Mouse (Mus musculus) monocyte, adult 2 months (primary cell): Measurements from ENCODE around the gene Slc22a4.

Experiments used
- DNase-seq, 2 experiments: peaks; one replicate each; pipeline ENCODE4 v3.0.0; 2022; ENCODE audit warnings: low spot score in 2 of 2, low read depth in 1 of 2

The Slc22a4 gene

DNA sequence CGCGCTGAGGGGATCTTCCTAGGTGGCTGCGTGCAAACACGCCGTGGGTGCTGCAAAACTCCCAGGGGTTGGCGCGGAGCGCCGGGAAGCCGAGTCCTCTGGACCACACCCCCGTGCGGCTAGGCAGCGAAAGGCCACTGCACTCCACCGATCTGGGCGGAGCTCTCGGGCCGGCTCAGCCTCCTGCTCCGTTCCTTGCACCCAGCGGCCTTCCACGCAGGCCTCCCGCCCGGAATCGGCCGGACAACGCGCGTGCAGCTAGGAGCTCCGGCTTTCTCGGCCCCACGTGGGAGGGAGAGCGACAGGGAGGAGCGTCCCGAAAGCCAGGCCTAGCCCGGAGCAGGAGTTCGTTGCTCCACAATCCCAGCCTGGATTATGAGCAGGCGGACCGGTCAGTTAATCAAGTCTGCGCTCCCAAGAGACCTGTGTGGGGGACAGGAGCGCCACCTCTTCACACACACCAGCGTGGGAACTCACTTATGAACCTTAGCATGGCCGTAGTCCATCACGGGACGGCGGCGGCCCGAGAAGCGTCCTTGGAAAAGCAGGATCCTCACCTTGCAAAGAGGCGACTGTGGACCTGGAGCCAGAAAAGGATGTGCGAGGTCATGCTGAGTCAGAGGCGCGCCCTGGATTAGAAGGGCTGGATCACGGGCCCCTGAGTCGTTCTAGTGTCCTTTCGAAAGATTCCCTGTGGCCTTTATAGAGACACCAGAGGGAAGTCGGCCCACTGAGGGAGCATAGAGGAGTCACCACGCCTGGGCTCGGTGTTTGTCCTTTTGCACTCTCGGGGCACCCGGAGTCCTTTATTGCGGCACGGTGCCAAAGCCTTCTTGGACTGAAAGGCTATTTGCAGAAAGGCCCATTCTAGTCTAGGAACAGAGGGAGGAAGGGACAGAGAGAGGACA lies at the start of gene Slc22a4:
Gene Slc22a4, minus strand, starts transcription at position 47 of the 908 bp plus-strand sequence.
- peak; percentile 61 to 64 for DNase-seq

- DNase-seq, result no peak
Measured at GRCm38 (mm10) chr11:54076101-54076500, 48.2 kb upstream of the Slc22a4 start.

DNA sequence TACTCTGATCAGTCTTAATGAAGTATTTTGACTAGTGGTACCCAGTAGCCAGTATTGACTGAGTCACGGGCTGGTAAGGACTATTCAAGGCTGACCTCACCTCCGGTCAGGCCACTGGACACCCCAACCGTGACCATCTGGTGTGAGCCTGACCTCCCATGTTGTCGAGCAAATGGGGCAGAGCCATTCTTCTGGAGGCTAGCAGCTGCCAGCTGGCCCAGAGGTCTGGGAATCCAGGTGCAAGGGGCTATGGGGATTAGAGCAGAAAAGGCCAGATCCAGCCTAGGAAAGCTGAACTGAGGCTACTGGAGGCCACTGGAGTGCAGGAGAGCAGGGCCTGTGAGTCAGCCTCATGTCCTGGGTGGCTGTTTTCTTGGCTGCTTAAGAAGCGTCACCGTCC lies 47.5 kb upstream of the Slc22a4 start:
- DNase-seq, result no peak

DNA sequence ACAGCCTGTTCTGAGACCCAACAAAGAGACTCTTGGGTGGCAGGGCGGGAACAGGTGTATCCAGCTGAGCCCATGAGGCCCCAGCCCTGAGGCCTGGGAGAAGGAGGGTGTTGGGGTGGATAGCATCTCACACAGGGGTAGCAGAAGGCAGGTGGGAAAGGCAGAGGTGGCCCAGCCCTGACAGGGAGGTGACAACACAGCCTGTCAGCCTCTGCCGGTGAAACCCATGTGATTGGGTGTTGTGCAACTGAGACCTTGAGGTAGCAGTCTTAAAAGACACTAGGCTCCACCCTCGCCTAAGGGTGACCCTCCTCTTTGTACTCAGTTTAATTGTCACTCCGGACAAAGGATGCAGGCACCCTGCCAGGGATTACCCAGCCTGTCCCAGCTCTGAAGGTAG lies 45.4 kb upstream of the Slc22a4 start:
- no peak for DNase-seq

DNA sequence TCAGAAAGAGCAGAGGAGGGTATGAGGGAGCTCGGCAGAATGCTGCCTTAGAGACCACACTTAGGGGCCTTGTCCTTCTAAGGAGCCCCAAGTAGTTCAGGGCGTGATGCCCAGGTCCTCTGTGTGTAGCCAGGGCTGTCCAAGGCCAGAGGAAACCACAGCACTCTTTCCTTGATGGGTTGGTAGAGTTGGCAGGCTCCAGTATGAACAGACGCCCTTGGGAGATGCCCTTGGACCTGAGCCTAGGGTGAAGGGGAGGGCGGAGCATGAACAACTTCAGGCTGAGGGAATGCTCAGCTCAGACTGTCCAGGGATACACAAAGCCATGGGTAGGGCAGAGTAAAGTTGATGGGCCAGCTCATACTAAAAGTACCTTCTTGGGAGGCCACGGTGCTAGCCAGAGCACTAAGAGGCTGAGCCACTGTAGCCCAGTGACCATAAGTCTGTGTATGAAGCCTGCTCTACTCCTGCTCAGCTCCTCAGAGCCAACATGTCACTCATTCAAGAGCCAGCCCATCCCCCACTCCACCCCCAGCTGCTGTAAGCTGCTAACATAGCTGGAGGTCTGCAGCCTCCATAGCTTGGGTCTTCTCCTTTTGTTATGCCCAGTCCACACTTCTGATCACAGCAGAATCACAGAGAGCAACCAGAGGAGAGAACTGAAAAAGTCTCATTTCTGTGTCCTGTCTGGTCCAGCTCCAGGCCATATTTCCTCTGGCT lies 44.0 kb upstream of the Slc22a4 start:
- DNase-seq, result no peak

- peak in 1 of 2 experiments; percentile 15 for DNase-seq
Measured at GRCm38 (mm10) chr11:54068520-54069371, 40.9 kb upstream of the Slc22a4 start, which contains the start of gene Pdlim4. Pdlim4 (minus strand) TSS chr11:54069014.

- DNase-seq, result no peak
Measured at GRCm38 (mm10) chr11:54067996-54068519, 40.2 kb upstream of the Slc22a4 start.

DNA sequence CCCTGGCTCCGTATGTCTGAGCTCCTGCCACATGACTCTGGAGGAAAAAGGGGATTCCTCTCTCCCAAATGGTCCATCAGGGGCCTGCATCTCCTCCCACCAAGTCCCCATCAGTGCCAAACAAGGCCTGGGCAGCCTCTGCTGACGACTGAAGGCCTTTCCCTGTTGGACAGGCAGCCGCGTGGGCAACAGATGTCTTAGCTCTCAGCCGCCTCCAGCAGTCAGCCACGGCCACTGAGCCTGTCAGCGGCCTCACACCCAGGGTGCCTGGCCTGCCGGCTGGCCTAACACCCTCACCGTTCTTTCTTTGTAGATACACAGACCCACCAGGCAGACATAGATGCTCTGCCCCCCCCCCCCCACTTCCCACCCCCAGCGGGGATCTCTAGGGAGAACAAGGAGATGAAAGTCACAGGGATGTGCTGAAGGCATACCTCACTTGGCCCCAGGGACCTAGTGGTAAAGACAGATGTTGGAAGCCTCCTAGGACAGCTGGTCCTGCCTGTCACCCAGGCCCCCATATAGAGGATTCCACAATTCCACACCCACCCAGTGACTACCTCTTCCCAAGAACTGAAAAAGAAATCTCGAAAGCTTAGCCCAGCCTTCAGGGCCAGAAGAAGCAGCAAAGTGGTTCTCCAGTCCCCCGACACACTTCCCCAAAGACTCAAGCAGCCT lies 39.6 kb upstream of the Slc22a4 start:
- DNase-seq, result no peak

DNA sequence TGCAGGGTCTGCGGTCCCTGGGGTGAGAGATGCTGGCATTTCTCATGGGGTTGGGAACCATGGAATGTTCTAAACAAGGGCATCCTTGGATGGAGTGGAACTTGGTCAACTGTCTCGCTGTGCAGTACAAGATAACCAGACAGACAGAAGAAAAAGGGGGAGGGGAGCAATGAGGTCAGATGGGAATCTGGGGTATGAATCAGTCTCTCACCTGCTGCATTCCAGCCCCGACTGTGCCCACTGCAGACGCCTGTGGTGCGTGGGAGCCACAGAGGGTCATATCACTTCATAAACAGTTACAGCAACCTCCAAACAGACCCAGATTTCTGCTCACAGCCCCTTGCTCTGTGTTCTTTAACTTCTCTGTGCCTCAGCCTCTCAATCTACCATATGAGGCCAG lies 38.5 kb upstream of the Slc22a4 start:
- no peak for DNase-seq

GRCm38 (mm10) chr11:54065915-54066178 lies 38.0 kb upstream of the Slc22a4 start:
- DNase-seq, result no peak

- DNase-seq, result no peak
Measured at GRCm38 (mm10) chr11:54065106-54065914, 37.4 kb upstream of the Slc22a4 start.

- DNase-seq, result no peak
Measured at GRCm38 (mm10) chr11:54064412-54064978, 36.6 kb upstream of the Slc22a4 start.

DNA sequence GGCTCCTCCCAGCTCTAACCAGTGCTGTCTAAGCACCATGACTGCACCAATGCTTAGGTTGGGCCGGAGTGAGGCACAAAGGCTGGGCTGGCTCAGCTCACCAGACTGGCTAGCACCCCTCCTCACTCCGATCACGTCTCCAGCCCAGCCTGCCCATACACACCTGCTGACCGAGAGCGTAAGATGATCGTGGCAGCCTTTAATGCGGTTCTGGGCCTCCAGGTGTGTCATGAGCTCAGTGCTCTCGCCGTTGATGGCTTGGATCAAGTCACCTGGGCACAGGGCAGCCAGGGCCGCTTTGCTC lies 35.5 kb upstream of the Slc22a4 start:
- no peak for DNase-seq

GRCm38 (mm10) chr11:54062753-54063471 lies 35.0 kb upstream of the Slc22a4 start:
- DNase-seq, result no peak

- DNase-seq, result no peak
Measured at GRCm38 (mm10) chr11:54062086-54062752, 34.3 kb upstream of the Slc22a4 start.

DNA sequence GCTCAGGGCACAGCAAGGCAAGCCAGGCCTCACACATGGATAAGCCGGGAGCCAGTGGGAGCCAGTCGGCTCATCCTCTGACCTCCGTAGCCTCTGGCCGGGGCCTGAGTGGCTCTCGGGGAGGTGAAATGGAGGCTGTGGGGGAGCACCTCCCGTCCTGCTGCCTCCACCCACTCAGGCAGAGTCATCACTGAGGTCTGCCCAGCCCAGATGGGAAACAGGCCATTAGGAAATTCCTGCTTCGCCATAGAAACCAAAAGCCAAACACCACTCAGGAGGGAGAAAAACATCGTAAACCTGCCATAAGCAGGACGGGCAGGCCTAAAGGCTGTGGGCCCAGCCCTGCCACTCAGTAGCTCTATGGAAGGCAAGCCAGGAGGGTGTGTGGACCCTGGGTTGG lies 32.4 kb upstream of the Slc22a4 start:
- no peak for DNase-seq

- no peak for DNase-seq
Measured at GRCm38 (mm10) chr11:54059526-54059925, 31.6 kb upstream of the Slc22a4 start.

GRCm38 (mm10) chr11:54058643-54059042 lies 30.8 kb upstream of the Slc22a4 start:
- no peak for DNase-seq
